Mouse (Mus musculus) thymus, postnatal 0 days (tissue): ENCODE measurements around the gene Dgcr6. TPM values are rescaled to one million over a fixed set of nuclear protein-coding genes. Genes with fewer than 3 reads are reported as not detected.

ENCODE experiments used
- DNase-seq: peaks from one replicate; pipeline ENCODE4 v3.0.0-alpha.2; 2015; ENCODE audit warnings: low spot score
- polyA plus RNA-seq: library from polyadenylated mRNA; unstranded; fragments of >200 nt; fragmentation: Nextera tagmentation; extraction: Ambion mirVana; gene quantifications from 2 replicates; pipeline ENCODE4 v1.2.1, GENCODE M21; 2015

Gene Dgcr6
- polyA plus RNA-seq, 1 experiment from 2014 or later = 128 TPM

DNA sequence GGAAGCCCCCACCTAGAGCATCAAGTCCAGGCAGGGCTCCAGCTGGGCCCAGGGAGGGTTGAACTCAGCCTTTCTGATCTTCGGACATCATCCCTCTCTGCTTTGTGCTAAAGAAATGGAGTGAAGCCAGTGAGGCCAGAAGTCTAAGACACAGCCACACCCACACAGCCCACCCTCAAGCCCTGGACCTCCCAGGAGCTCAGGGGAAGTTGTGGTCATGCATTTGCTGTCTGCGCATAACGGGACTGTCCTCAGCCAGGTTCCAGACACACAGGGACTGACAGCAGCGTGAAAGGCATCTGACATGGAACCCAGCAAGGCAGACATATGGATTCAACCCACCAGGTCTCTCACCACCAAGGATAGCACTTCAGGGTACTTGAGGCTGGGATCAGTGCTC is 63.8 kb downstream of the Dgcr6 start:
- DNase-seq = no peak

DNA sequence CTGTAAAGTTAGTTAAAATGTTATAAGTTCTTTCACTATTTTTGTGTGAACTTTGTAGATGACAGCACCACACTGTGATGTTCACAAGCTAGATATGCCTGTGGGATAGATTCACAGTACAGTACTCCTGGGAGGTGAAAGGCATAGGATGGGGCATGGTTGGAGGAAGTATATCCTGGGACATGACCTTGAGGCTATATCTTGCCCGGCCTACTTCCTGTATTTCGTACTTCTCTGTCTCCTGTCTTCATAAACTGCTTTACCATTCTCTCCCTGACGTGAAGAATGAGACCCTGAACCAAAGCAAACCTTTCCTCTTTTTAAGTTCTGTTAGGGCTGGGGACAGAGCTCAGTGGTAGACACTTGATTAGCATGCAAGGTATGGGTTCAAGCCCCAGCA is 65.6 kb downstream of the Dgcr6 start:
- no peak for DNase-seq

DNA sequence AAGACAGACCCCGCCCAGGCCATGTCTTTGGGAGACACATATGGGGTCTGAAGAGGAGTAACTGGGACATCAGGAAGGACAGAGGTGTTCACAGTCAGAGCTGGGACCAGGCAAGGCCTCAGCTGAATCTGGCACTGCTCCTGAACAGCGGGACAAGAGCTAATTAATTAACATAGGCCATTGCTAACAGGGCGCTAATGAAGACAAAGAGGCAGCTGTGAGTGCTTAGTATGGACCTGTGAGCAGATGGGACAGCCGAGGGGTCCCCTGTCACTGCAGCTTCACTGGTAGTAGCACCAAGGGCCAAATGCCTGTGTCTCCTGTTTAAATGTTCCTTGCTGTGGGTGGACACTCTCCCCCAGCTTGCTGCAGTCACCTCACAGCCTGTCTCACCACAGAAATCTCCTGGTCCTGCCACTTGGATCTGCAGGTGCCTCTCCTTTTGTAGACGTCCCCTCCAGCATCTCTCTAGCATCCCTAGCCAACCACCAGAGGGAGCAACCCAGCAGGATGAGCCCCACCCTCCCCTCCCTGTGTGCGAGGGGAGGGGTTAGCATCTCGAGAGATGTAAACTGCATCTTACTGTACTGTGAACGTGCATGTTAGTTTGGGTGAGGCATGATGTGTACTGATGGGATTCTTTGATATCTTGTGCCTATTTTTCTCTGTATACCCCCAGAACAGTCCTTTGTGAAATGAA is 66.5 kb downstream of the Dgcr6 start:
- peak; percentile 81 for DNase-seq

Other genes starting within 250 kb of the Dgcr6 start
- not detected in 2 replicates for gene B830017H08Rik, start 219.7 kb upstream of the Dgcr6 start, polyA plus RNA-seq
- 0.83 and 1.3 TPM in 2 replicates for gene Car15, start 214.5 kb upstream of the Dgcr6 start, polyA plus RNA-seq
- 0.20 TPM in 1 of 2 replicates, not detected in the other for gene Gm20518, start 161.2 kb upstream of the Dgcr6 start, polyA plus RNA-seq
- 0.05 TPM in 1 of 2 replicates, not detected in the other for gene Tssk1, start 158.6 kb upstream of the Dgcr6 start, polyA plus RNA-seq
- gene Dgcr2, start 154.3 kb upstream of the Dgcr6 start, polyA plus RNA-seq = 42.5 and 43.7 TPM in 2 replicates
- not detected in 2 replicates for gene Tssk2, start 154.2 kb upstream of the Dgcr6 start, polyA plus RNA-seq
- gene Ess2, start 141.5 kb upstream of the Dgcr6 start, polyA plus RNA-seq = 32.7 and 38.8 TPM in 2 replicates
- gene Gsc2, start 137.8 kb upstream of the Dgcr6 start, polyA plus RNA-seq = 0.18 TPM in 1 of 2 replicates, not detected in the other
- gene Slc25a1, start 124.6 kb upstream of the Dgcr6 start, polyA plus RNA-seq = 50.2 and 51.5 TPM in 2 replicates
- gene Vpreb2, start 72.4 kb upstream of the Dgcr6 start, polyA plus RNA-seq = 0.73 and 1.1 TPM in 2 replicates
- gene Prodh, start 37.3 kb downstream of the Dgcr6 start, polyA plus RNA-seq = 29.2 and 29.5 TPM in 2 replicates
- gene Rtn4r, start 74.8 kb downstream of the Dgcr6 start, polyA plus RNA-seq = 0.31 and 0.68 TPM in 2 replicates
- 0.13 TPM in 1 of 2 replicates, not detected in the other for gene Ccdc188, start 165.0 kb downstream of the Dgcr6 start, polyA plus RNA-seq
- 25.2 and 27.1 TPM in 2 replicates for gene Zdhhc8, start 182.3 kb downstream of the Dgcr6 start, polyA plus RNA-seq
- 86.9 and 88.5 TPM in 2 replicates for gene Trmt2a, start 195.8 kb downstream of the Dgcr6 start, polyA plus RNA-seq
- 582 and 637 TPM in 2 replicates for gene Ranbp1, start 195.9 kb downstream of the Dgcr6 start, polyA plus RNA-seq
- gene Gm49776, start 205.5 kb downstream of the Dgcr6 start, polyA plus RNA-seq = 2.4 and 6.3 TPM in 2 replicates
- gene Dgcr8, start 236.4 kb downstream of the Dgcr6 start, polyA plus RNA-seq = 25.1 and 27.8 TPM in 2 replicates